Mouse (Mus musculus) brain, embryonic 14.5 days (tissue): Measurements from ENCODE around the gene Endou. TPM values are rescaled to one million over a fixed set of nuclear protein-coding genes. Genes with fewer than 3 reads are reported as not detected.

Source experiments
- DNase-seq: peaks from one replicate; pipeline ENCODE4 v3.0.0-alpha.2; 2011; ENCODE audit warnings: low read depth
- CTCF ChIP-seq: fragments of 200-500 bp; IDR thresholded peaks from 2 replicates; pipeline ENCODE4 v1.5.1; 2012; ENCODE audit warnings: inconsistent platforms, mild to moderate bottlenecking, moderate library complexity, borderline replicate concordance; ENCODE audit not compliant: insufficient read depth, insufficient read length; ENCODE audit errors: extremely low read depth
- POLR2A ChIP-seq: fragments of 200-500 bp; IDR thresholded peaks from 2 replicates; pipeline ENCODE4 v1.6.1; 2012; ENCODE audit warnings: mild to moderate bottlenecking, inconsistent platforms, borderline replicate concordance; ENCODE audit not compliant: poor library complexity, insufficient read depth, insufficient read length, severe bottlenecking; ENCODE audit errors: extremely low read depth
- polyA plus RNA-seq: library from polyadenylated mRNA; depleted of rRNA; stranded (reverse); fragments of >200 nt; gene quantifications from 2 replicates; pipeline ENCODE4 v1.2.3, GENCODE M21; 2012

Endou gene
- polyA plus RNA-seq, 1 experiment, result 0.90 TPM

DNA sequence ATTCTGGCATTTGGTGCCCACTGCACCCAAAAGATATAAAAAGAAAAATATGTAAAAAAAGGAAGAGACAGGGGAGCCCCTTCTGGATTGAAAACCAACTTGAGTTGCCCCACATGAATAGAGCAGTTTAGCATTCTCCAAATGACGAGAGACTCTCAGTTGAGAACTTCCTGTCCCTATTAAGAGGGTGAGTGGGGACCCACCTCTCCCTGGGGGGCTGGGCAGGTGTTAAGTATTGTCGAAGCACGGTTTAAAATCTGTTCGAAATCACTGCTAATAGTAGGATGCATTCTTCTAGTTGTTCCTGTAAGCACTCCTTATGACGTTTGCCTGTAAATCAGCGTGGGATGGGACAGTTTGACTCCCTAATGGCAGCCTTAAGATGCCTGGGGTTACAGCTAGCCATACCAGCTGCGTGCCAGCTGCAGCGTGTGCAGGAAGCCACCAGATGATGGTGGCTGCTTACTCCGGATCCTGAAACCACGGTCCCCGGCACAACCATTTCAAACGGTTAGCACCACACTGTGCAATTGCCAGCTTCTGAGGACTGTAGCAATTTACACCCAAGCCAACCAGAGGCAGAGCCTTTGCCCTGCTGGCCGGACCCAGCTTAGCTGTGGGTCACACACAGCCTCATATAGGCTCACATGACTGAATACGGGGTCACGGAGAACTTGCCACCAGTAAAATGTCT lies 10.0 kb downstream of the Endou start:
- TF ChIP-seq POLR2A (no peak), CTCF (no peak)
- DNase-seq, result no peak

DNA sequence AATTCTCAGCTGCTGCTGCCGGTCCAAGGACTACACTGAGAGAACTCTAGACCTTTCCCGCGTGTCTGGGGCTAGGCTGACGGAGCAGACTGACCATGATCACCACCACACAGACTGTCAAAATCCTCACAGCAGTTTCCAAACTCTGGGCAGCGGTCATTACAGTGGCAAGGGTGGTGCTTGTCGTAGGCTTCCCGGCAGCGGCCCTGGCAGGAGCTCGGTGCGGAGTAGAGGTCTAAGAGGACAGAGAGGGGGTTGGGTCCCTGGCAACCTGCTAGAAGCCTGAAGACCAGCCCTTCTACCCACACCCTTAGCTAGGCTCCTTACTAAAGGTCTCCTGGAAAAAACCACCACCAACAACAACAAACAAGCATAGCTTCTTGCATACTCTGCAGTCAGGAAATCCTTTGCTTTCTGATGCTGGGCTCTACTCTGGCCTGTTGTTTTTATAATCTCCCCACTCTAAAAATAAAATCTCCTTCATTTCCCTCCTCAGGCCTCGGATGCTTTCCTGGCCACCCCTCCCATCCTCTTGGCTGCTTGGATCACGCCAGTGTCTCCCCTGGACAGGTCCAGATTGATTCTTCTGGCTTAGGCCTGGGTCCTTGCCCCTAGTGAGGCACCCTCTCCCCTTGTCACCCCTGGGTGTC lies 11.0 kb downstream of the Endou start:
- TF ChIP-seq CTCF, result no peak
- TF ChIP-seq POLR2A, result no peak
- DNase-seq, result no peak

DNA sequence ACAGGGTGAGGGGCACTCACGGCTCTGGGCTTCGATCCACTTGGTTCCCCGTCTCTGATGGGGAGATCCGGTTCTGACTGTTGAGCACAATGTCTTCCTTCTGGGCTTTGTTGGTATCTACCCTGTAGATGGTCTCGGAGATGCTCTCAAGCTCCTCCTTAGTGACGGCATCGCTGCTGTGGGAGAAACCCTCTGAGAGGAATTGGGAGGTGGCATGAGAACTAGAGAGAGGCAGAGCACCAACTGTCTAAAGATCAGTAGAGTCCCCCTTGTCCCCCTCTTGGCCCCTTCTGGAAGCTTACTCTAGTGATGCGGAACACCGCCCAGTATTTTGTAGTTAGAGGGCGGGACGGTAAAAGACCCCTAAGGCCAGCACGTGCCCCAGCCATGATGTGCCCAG lies 11.6 kb downstream of the Endou start:
- DNase-seq, result no peak
- no peak for TF ChIP-seq CTCF
- no peak for TF ChIP-seq POLR2A

DNA sequence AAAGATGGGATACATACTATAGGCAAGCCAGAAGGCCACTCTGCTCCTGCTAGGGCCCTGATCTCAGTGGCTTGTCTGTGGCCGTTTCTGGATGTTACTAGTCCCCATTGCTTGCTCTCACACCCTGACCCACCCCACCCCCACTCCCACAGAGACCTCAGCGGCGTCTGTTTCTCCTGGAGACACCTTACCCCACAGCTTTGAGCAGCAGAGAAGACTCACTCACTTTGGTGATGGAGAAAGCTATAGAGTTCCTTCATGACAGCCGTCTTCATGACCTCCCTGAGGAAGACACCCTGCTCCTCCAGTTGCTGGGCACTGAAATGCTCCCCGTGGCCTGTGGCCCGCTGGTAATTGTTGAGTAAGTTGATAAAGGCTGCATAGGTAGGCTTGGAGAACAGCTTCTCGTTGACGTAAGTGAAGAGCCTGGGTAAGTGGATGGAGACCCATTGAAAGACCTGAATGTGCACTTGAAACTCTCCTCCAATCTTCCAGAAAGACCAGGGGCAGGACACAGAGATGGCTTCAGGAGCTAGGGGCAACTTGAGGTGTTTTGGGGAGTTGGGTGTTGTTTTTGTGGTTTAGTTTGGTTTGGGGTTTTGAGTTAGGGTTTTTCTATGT lies 12.5 kb downstream of the Endou start:
- DNase-seq, result no peak
- TF ChIP-seq POLR2A (no peak), CTCF (no peak)

DNA sequence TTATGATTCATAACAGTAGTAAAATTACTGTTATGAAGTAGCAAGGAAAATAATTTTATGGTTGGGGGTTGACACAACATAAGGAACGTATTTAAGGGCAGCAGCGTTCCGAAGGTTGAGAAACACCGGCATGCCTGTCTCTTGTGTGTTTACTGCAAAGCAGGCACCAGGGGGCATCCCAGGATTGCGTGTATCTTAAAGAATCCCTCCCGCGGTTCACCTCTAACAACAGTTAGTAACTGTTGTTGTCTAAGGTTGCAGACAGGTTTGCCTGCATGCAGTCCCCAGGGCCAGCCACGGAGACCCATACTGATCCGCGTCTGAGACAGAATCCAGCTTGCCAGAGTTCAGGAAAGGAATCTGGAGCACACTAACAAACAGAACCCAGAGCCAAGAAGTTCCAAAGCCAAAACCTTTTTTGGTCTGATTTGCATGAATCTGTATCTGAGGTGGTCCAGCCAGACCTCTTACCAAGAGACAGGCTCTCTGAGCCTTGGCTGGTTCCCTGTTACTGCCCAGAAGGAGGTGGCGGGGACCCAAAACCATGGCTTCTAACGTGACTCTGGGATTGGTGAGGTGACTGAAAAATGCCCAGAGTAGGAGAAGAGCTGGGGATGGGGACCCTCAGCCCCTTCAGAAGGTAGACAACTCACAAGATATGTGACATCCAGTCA lies 13.1 kb downstream of the Endou start:
- peak; percentile 82 for TF ChIP-seq CTCF
- no peak for TF ChIP-seq POLR2A

DNA sequence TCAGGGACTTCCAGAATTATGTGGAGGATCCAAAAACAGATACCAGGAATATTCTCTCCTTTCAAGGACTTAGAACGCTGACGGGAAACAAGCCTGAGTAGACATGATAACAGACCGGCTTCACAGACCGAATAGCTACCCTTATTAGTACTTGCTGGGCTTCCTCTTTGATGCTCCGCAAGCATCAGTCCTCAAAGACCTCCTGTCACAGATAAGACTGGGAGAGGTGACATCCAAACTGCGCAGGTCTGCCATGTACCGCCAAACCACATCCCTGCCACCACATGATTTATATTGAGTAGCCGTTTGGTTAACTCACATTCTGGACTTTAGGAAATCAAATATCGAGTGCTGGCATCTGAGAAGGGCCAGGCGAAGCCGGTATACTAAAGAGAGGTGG lies 14.4 kb downstream of the Endou start:
- no peak for DNase-seq
- TF ChIP-seq CTCF, result no peak
- TF ChIP-seq POLR2A, result no peak

More for the DNA sequence above, 13.1 kb downstream of the Endou start:
- peak; percentile 85 for DNase-seq

DNA sequence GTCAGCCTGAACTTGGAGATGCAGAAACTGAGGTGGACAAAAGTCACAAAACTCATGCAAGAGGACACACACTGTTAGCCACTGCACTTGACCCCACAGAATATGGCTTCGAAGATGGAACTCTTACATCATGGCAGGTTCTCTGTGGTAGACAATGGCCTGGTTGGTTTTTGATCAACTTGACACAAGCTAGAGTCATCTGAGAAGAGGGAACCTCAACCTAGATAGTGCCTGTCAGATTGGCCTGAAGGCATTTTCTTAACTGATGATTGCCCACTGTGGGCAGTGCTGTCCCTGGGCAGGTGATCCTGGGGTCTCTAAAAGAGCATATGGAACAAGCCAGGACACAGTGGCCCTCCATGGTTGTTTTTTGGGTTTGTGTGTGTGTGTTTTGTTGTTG lies 15.4 kb downstream of the Endou start:
- no peak for TF ChIP-seq CTCF
- TF ChIP-seq POLR2A, result no peak
- no peak for DNase-seq

DNA sequence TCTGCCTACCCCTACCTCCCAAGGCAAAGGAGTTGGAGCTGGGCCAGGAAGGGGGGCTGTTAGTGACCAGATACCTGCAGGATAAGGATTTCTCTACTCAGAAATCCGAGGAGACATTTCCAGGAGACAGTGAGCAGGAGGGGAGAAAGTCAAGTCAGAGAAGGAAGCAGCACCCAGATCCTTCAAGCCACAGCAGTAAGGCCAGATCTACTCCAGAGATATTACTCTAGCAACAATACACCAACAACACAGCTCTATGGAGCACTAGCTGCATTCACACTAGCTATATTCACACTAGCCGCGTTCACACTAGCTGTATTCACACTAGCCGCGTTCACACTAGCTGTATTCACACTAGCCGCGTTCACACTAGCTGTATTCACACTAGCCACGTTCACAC lies 16.1 kb downstream of the Endou start:
- TF ChIP-seq POLR2A (no peak), CTCF (no peak)
- DNase-seq, result no peak

DNA sequence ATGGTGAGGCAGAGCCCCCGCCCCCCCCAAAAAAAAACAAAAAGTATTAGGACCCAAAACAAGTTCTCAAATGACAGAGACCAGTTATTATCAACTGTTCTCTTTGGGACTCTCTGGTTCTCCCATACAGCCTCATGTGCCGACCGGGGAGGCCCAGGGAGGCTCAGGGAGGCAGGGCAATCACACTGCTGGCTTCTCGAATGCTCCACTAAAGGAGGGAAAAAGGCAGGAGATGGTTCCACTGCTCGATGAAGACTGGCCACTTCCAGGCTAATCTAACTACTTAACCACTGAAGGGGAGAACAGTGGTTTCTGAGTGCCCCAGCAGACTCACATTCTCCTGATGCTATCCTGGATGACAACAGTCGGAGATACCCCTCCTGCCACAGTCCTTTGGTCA lies 18.6 kb downstream of the Endou start:
- no peak for DNase-seq
- no peak for TF ChIP-seq POLR2A
- no peak for TF ChIP-seq CTCF

DNA sequence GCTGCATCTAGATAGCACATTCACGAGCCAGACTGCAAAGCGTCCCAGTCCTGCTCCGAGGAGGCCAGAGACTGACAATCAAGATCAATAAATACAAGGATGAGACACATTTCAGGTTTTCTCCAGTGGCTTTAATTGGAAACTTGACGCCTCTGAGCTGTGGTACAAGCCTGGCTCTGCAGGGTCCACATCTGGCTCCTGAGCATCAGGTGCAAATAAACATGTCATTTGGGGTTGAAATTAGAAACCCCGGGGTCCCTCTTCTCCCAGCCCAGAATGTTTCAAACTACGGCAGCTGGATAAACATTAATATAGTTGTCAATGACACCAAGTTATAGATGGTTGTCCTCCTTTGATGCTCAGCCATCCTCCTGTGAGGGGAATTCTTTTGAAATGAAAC lies 20.2 kb downstream of the Endou start:
- DNase-seq, result peak; percentile 14
- no peak for TF ChIP-seq CTCF
- TF ChIP-seq POLR2A, result no peak

DNA sequence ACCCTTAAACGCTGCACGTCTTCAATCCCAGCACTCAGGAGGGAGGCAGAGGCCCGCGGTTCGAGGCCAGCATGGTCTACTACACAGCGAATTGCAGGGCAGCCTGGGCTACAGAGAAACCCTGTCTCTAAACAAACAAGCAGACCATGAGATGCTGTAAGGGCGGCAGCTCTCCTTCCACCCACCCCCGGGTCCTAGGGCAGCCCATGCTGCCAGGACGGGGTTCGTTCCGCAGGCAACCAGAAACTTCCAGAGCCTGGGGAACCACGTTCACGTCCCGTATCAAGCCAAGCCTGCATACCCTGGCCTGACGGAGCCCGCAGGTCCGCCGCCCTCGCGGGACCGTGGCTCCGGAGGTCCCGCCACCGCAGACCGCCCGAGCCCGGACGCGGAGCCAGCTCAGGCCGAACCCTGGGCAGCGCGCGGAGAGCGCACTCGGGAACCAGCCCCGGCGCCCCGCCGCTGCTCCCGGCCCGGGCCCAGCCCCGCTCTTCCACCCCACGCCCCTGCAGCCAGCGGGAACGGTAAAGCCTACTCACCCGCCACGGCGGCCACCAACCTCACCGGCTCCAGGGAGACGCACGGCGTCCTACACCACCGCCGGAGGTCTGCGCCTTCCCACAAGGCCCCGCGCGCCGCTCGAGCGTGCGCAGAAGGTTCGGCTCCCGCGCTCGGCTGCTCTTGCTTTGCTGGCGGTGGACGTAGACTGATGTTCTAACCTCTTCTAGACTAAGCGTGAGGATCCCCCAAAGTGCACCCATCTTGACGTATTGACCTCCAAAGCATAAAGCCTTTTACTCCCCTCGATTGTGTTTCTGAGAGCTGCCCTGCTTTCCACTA lies 25.7 kb downstream of the Endou start, which contains the start of gene Rpap3:
Gene Rpap3, minus strand, starts transcription at position 615 of the 840 bp plus-strand sequence.
- TF ChIP-seq CTCF (no peak), POLR2A (peak; percentile 83; the same call in 1 of the 2 replicates)
- peak; percentile 94 for DNase-seq

DNA sequence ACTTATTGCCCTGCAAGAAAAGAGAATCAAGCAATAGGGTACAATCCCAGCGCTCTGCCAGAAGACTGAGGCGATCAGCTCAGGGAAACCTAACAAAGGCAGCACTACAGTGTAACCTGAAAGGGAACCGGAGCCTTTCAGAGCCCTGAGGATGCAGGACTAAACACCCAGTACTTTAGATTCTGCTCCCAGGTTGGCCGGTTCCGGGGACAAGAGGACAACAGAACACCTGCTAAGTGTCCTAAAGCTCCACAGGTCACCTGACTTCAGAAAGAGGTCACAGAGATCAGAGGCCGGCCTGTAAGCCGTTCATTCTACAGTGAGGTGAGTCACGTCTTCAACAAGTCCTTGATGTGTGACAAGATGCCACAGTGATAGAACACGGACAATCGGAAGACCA lies 34.5 kb downstream of the Endou start:
- no peak for TF ChIP-seq POLR2A
- TF ChIP-seq CTCF, result no peak
- no peak for DNase-seq

DNA sequence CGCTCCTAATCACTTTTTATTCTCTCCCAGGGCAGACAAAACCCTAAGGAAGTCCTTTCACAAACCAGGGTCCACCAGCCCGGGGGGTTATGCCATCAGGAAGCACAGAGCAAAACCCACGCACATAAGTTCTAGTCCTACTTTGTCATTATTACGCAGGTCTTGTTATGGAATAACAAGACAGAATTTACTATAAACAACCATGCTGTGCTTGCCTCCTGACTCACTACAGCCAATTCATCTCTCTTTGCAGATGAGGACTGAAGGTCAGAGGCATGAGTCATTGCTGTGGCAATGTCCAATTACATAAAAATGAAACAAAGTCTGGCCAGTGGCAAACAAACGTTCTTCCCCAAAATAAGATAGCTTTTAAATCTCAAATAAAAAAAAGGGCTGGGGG lies 37.7 kb downstream of the Endou start:
- TF ChIP-seq CTCF, result no peak
- TF ChIP-seq POLR2A, result no peak
- no peak for DNase-seq

DNA sequence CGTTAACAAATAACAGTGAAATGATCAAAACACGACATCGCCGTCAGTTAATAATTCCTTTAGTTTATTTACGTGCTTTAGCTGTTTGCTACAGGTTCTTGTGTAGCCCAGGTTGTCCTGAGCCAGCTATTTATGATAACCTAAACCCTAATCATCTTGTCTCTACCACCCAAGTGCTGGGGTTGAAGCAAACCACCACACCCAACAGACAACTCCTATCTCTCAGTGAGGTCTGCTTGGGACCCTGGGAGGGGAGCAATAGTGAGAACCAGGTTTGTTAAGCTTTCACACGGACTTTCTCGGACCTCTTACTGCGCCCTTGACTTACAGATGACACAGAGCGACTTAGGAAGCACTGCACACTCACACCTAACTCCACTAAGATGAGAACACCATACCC lies 47.0 kb downstream of the Endou start:
- TF ChIP-seq CTCF (no peak), POLR2A (no peak)
- DNase-seq, result no peak
